Mouse (Mus musculus): ENCODE data around the gene Grasp.

Grasp gene

GRCm38 (mm10) chr15:101194951-101195823 is 28.8 kb upstream of the Grasp start:
- peak; percentile 90 for DNase-seq (ENCODE audit: low read depth)

GRCm38 (mm10) chr15:101196079-101196795 is 27.8 kb upstream of the Grasp start:
- DNase-seq (ENCODE audit: low read depth): no peak

- no peak for DNase-seq (ENCODE audit: low read depth)
These were observed 27.0 kb upstream of the Grasp start for GRCm38 (mm10) chr15:101196961-101197360.

GRCm38 (mm10) chr15:101197497-101198179 is 26.4 kb upstream of the Grasp start:
- DNase-seq (ENCODE audit: low read depth): no peak

DNA sequence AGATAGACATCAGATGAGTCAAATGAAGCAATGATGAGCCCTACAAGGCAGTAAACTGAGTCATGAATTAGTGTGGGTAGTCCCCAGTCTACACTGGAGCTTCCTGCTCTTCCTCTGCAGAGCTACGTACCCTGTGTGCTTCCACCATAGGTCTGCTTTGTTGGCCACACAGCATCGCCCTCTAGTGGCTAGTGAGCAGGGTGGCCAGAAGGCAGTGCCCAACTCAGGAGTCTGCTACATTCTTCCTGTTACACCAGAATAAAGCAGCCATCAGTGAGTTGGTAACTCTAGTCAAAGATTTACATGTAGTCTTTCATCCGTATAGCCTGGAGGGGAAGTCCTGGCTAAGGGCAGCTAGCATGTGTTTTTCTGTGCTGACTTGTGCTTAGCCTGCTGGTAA is 25.8 kb upstream of the Grasp start:
- peak; percentile 84 for DNase-seq (ENCODE audit: low read depth)

- DNase-seq (ENCODE audit: low read depth): no peak
These were observed 25.1 kb upstream of the Grasp start for GRCm38 (mm10) chr15:101198850-101199249.

- no peak for DNase-seq (ENCODE audit: low read depth)
These were observed 23.2 kb upstream of the Grasp start for GRCm38 (mm10) chr15:101200777-101201295.

- no peak for DNase-seq (ENCODE audit: low read depth)
These were observed 22.6 kb upstream of the Grasp start for GRCm38 (mm10) chr15:101201414-101201813.

GRCm38 (mm10) chr15:101203673-101204072 is 20.3 kb upstream of the Grasp start:
- DNase-seq (ENCODE audit: low read depth): no peak

GRCm38 (mm10) chr15:101204781-101205180 is 19.2 kb upstream of the Grasp start:
- DNase-seq (ENCODE audit: low read depth): no peak

- DNase-seq (ENCODE audit: low read depth): peak; percentile 69
These were observed 13.8 kb upstream of the Grasp start for GRCm38 (mm10) chr15:101210228-101210627.

GRCm38 (mm10) chr15:101210998-101211613 is 12.9 kb upstream of the Grasp start:
- DNase-seq (ENCODE audit: low read depth): no peak

DNA sequence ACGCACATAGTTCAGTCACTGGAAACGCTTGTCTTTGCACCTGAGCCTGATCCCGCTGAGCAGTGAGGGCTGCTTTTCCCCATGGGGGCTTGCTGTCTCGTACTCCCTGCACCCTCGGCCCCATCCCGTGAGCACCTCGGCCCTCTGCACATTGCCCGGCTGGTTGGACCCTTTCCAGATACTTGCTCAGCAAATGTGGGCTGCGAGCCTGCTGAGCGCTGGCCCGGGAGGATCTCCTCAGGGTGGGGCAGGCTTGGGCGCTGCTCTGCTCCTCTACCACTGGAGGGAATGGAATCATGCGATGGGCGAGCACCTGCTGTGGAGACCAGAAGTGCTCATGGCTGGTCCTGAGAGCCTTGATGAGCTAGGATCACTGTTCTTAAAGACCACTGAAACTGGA is 11.6 kb upstream of the Grasp start:
- DNase-seq (ENCODE audit: low read depth): no peak

DNA sequence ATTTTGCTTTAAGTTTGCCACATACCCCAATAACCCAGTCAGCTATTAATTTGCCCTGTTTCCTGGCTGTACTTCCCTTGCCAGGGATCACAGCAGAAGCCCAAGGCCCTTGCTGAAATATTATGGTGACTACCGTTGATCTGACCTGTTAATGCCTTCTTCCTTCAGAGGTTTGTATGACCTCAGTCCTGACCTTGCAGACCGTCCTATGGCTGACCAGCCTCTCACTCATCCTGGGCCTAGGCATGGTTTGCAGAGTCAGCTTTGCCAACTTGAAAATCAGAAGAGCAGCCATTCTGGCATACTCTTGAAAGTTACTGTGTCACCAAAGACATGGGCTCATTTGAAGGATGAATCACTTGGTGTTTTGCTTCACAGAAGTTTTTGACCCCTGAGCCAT is 8.9 kb upstream of the Grasp start:
- no peak for DNase-seq (ENCODE audit: low read depth)

DNA sequence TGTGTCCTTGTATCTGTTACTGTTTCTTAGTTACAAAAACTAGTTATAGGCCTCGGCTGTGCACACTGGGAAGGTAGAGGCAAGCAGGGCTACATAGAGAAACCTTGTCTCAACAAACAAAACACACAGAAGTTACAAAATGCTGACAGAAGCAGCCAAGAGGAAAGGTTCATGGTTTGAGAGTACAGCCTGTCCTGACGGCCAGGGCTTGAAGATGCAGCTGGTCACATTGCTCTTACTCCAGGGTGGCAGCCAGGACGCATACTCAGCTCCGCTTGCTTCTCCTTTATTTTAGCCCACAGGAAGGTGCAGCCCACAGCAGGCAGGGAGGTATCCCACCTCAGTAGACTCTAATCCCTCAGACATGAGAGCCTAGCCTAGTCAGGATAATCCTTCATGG is 8.0 kb upstream of the Grasp start:
- no peak for DNase-seq (ENCODE audit: low read depth)

DNA sequence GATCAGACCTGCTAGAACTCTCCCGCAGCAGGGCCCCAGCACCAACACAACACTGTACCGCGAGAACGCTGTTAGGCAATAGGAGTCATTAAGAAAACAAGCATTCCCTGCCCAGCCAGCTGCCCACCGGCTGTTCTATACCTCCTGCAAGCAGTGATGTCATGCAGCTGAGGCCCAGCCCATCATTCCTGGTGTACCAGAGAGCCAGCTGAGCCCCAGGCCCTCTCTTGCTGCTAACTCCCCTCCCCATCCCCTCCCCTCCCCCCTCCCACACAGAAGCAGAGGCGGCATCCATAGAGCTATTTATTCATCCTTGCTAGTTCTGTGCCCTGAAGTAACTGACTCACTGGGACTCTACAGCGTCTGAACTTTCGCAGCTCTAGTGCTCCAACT is 3.1 kb upstream of the Grasp start:
- DNase-seq (ENCODE audit: low read depth): no peak

DNA sequence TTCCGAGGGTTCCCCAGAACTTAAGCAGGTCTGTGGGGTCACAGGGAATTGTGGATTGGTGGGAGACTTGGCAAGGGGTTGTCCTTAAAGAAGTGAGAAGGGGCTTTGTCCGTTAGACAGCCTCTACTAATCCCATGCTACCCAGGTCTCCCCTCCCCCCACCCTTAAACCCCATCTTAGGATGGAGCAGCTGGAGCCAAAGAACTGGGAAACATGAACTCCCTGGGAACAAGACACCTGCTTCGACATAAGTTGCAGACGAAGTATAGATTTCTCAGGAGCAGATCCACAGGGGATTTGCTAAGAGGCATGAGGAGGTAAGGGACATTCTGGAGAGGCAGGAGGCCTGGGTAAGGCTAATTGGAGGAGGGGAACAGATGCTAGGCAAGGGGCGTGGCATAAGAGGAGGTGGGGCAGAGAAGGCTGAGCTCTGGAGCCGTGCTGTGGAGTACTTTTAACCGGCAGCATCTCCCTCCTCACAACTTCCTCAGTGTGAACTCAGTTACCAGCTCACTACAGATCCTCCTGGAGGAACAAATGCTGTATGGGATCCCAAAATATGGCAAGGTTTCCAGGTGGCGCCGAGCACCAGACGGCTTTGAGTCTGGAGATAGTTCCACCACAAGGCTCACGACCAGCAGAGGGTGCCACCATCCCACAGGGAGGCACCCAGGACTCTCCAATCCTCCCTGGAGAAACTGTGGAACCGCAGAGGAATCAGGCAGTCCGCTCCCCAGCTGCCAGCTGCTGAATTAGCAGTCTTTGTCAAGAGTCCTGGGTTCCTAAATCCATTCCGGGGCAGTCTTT is 2.5 kb upstream of the Grasp start:
- peak; percentile 61 for DNase-seq (ENCODE audit: low read depth)

GRCm38 (mm10) chr15:101222897-101223482 is 998 bp upstream of the Grasp start:
- no peak for DNase-seq (ENCODE audit: low read depth)

- no peak for DNase-seq (ENCODE audit: low read depth)
These were observed 392 bp upstream of the Grasp start for GRCm38 (mm10) chr15:101223596-101223995.

DNA sequence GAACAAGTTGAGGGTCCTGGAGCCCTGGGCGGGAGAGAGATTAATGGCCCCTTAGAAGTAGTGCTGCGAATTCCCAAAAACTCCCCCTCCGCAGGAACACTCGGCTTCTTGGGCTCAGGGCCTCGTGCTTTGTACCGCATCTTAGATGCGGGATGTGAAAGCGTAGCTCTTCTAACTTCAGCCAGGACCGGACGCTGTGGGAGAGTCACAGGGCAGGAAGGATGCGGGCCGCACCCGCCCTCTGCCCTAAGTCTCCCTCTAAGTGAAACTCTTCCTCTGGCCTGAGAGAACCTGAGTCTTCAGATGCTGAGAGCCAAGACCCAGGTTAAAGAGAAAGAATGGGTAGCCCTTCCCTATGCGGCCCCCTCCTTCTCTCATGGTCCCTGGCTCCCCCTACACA is 989 bp downstream of the Grasp start:
- peak; percentile 54 for DNase-seq (ENCODE audit: low read depth)

- no peak for DNase-seq (ENCODE audit: low read depth)
These were observed 4.0 kb downstream of the Grasp start for GRCm38 (mm10) chr15:101227971-101228370.

All from 416B (cell line).